Mouse (Mus musculus) ES-Bruce4 (cell line): ENCODE measurements around the gene Cyp4f14. TPM values are rescaled to one million over a fixed set of nuclear protein-coding genes. Genes with fewer than 3 reads are reported as not detected.

Experiments
- H3K27ac ChIP-seq: 2 replicates; pipeline ENCODE4 v1.5.1; 2012; ENCODE audit warnings: low read length, inconsistent platforms; ENCODE audit not compliant: insufficient read depth
- H3K27me3 ChIP-seq: 2 replicates; pipeline ENCODE4 v1.6.1; 2012; ENCODE audit warnings: mild to moderate bottlenecking, low read length, inconsistent platforms; ENCODE audit not compliant: control insufficient read depth, poor library complexity, insufficient read depth, severe bottlenecking
- H3K36me3 ChIP-seq: 2 replicates; pipeline ENCODE4 v1.6.1; 2012; ENCODE audit warnings: inconsistent platforms, mild to moderate bottlenecking, low read length, moderate library complexity; ENCODE audit not compliant: control insufficient read depth, poor library complexity, insufficient read depth, severe bottlenecking
- H3K4me1 ChIP-seq: one replicate; pipeline ENCODE4 v1.8.1; 2011; ENCODE audit warnings: low read length; ENCODE audit not compliant: control insufficient read depth, insufficient read depth
- H3K4me3 ChIP-seq: 2 replicates; pipeline ENCODE4 v1.5.1; 2011; ENCODE audit warnings: low read depth, mild to moderate bottlenecking, low read length
- H3K9ac ChIP-seq: 2 replicates; pipeline ENCODE4 v1.6.1; 2012; ENCODE audit warnings: low read depth, mild to moderate bottlenecking, inconsistent platforms; ENCODE audit not compliant: poor library complexity, severe bottlenecking
- H3K9me3 ChIP-seq: replicated peaks from 2 replicates; pipeline ENCODE4 v1.6.1; 2012; ENCODE audit warnings: mild to moderate bottlenecking, low read length, inconsistent platforms; ENCODE audit not compliant: control insufficient read depth, poor library complexity, insufficient read depth, severe bottlenecking
- CTCF ChIP-seq: IDR thresholded peaks from one replicate; pipeline ENCODE4 v1.8.1; 2011; ENCODE audit warnings: low read depth, low read length
- EP300 ChIP-seq: IDR thresholded peaks from 2 replicates; pipeline ENCODE4 v1.6.1; 2011; ENCODE audit warnings: low read depth, low read length; ENCODE audit not compliant: insufficient read depth
- POLR2A ChIP-seq: IDR thresholded peaks from one replicate; pipeline ENCODE4 v1.8.1; 2011; ENCODE audit warnings: low read length; ENCODE audit not compliant: insufficient read depth
- polyA plus RNA-seq: library from polyadenylated mRNA; stranded (reverse); fragments of >200 nt; gene quantifications from 2 replicates; pipeline ENCODE4 v1.2.4, GENCODE M21; 2011; ENCODE audit warnings: low read depth; ENCODE audit not compliant: missing spikeins, insufficient read depth, insufficient read length

Gene Cyp4f14
- polyA plus RNA-seq, 1 experiment = not detected

- H3K27ac ChIP-seq = peak within 1 kb of the TSS; percentile 66
- no peaks in the 10 kb centered on the region for H3K4me1 ChIP-seq
- H3K9ac ChIP-seq = peak within 1 kb of the TSS; percentile 57
- TF ChIP-seq CTCF (no peak), POLR2A (no peak), EP300 (0 out of 2 replicates have a peak, but pooled peaks have one; percentile 5)
- no peaks in the 10 kb centered on the region for H3K27me3 ChIP-seq
- H3K9me3 ChIP-seq = no peaks in the 10 kb centered on the region
- no peaks in the 10 kb centered on the region for H3K36me3 ChIP-seq
- H3K4me3 ChIP-seq = peak within 1 kb of the TSS; percentile 82
Observed at GRCm38 (mm10) chr17:32947215-32947914, 30.2 kb upstream of the Cyp4f14 start, which contains the start of gene Cyp4f13. TSS of gene Cyp4f13 (minus strand) at chr17:32947402.

- no peaks in the 10 kb centered on the region for H3K9me3 ChIP-seq
- no peaks in the 10 kb centered on the region for H3K4me1 ChIP-seq
- no peaks in the 10 kb centered on the region for H3K36me3 ChIP-seq
- H3K4me3 ChIP-seq = peak overlapping the region; percentile 82
- H3K27ac ChIP-seq = peak overlapping the region; percentile 59
- H3K9ac ChIP-seq = peak overlapping the region; percentile 57
- TF ChIP-seq EP300 = no peak
- TF ChIP-seq POLR2A = no peak
- no peak for TF ChIP-seq CTCF
- no peaks in the 10 kb centered on the region for H3K27me3 ChIP-seq
Observed at GRCm38 (mm10) chr17:32946716-32947115, 29.6 kb upstream of the Cyp4f14 start.

DNA sequence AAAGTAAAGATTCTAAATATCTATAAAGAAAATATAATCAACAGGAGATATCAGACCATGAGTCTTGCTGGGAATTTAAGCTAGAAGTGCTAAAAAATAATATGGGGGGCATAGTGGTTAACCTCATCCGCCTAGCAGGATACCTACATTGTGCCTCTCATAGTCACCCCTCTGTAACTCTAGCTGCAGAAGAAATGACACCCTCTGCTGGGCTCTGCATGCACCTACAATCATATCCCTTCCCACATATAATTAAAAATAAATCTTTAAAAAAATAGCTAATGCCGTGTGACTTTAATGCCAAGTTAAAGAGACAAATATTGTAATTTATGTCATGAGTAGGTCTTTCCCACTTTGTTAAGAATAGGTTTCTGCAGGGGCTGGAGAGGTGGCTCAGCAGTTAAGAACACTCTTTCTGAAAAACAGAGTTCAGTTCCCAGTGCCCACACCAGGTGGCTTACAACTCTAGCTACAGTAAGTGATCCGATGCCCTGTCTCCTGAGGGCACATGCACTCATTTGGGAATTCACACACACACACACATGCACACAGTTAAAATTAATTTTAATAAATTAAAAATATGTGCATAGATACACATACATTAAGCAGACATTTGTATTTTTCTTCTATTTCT lies 27.4 kb upstream of the Cyp4f14 start:
- no peaks in the 10 kb centered on the region for H3K36me3 ChIP-seq
- no peaks in the 10 kb centered on the region for H3K27me3 ChIP-seq
- H3K9me3 ChIP-seq = no peaks in the 10 kb centered on the region
- no peak overlapping the region for H3K27ac ChIP-seq
- no peak overlapping the region for H3K9ac ChIP-seq
- no peak overlapping the region for H3K4me3 ChIP-seq
- no peaks in the 10 kb centered on the region for H3K4me1 ChIP-seq
- no peak for TF ChIP-seq POLR2A
- TF ChIP-seq EP300 = no peak
- no peak for TF ChIP-seq CTCF

DNA sequence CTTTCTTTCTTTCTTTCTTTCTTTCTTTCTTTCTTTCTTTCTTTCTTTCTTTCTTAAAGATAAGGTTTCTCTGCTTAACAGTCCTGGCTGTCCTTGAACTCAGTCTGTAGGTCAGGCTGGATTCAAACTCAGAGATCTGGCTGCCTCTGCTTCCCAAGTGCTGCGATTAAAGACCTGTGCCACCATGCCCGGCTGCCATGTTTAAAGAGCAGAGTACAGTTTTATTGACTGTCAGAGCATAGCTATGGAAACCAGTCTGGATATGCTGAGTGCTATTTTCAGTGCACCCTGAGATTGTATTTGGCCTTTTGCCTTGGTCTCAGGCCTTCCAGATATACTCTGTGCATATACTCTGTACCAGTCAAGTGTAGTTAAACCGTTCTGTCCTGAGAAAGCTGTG lies 26.5 kb upstream of the Cyp4f14 start:
- H3K36me3 ChIP-seq = no peaks in the 10 kb centered on the region

DNA sequence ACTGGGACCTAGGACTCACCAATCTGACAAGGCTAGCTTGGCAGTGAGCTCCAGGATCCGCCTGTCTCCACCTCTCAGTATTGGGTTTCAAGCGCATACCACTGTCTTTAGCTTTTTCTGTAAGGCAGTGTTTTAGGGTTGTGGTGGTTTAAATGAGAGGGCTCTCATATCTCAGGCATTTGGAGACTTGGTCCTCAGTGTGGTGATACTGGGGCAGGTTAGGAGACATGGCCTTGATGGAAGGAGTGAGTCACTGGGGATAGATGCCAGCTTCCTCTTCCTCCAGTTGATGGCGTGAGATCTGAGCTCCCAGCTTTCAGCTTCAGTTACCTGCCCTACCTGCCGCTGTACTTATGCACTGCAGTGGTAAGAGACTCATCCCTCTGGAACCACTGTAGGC lies 22.7 kb upstream of the Cyp4f14 start:
- Histone ChIP-seq H3K27ac (no peak overlapping the region), H3K36me3 (no peaks in the 10 kb centered on the region), H3K4me1 (no peaks in the 10 kb centered on the region), H3K27me3 (no peaks in the 10 kb centered on the region; the same call in 1 of the 2 replicates), H3K9me3 (no peaks in the 10 kb centered on the region), H3K4me3 (no peak overlapping the region), H3K9ac (no peak overlapping the region)
- TF ChIP-seq CTCF = no peak
- no peak for TF ChIP-seq EP300
- TF ChIP-seq POLR2A = no peak

More for the DNA sequence above, 26.5 kb upstream of the Cyp4f14 start:
- no peak overlapping the region for H3K27ac ChIP-seq
- no peaks in the 10 kb centered on the region for H3K9me3 ChIP-seq
- no peak overlapping the region for H3K9ac ChIP-seq
- H3K4me1 ChIP-seq = no peaks in the 10 kb centered on the region
- H3K4me3 ChIP-seq = no peak overlapping the region
- no peak for TF ChIP-seq POLR2A
- TF ChIP-seq EP300 = no peak
- TF ChIP-seq CTCF = no peak
- H3K27me3 ChIP-seq = no peaks in the 10 kb centered on the region

DNA sequence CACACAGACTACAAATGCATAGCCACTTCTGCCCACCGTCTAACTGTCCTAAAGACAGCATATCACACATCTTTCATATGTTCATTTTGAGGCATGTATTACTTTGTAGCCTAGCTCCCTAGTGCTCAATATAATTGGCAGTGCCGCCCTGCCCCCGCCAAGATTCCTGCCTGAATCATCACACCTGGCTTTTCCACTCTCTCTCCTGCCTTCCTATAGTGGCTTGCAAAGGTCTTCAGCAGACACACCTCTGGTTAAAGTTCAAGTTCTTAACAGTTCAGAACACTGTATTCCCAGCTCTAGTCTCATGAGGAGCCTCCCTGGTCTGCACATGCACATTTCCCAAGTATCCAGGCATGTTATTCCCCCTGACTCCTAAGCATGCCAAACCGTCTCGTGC lies 10.7 kb upstream of the Cyp4f14 start:
- Histone ChIP-seq H3K27me3 (no peaks in the 10 kb centered on the region), H3K4me1 (no peaks in the 10 kb centered on the region), H3K27ac (no peak overlapping the region), H3K9ac (no peak overlapping the region), H3K36me3 (no peaks in the 10 kb centered on the region), H3K9me3 (no peaks in the 10 kb centered on the region), H3K4me3 (no peak overlapping the region)
- TF ChIP-seq CTCF (no peak), POLR2A (no peak), EP300 (no peak)
